ENCODE assay signal across 17 mouse cellular contexts in genomic region chr6:91530673-91531072, GRCm38 (mm10).
"Had no signal": no experiment of that assay in that cellular context is flagged by ENCODE, and none has a peak within 500 bp of the region (broad histone marks: within the 10 kb centered on the region; RNA-seq: fewer than 3 reads in every experiment).

No protein-coding gene starts in this region.

- H3K27ac ChIP-seq: neural tube, embryonic 12.5 days; neural tube, embryonic 13.5 days; neural tube, embryonic 15.5 days; stomach, embryonic 15.5 days; stomach, postnatal 0 days had no signal

- H3K4me3 ChIP-seq: neural tube, embryonic 12.5 days; neural tube, embryonic 13.5 days; neural tube, embryonic 15.5 days; stomach, embryonic 15.5 days had no signal

- DNase-seq: retina, postnatal 1 day; right cerebral cortex, adult 18-20 months; right cerebral cortex, postnatal 14 days; right cerebral cortex, postnatal 25 days; right cerebral cortex, postnatal 4 days; spleen, adult 18-20 months; thymus, adult 18-20 months; thymus, adult 2 months; thymus, postnatal 14 days; thymus, postnatal 25 days; thymus, postnatal 36 days; thymus, postnatal 4 days had no signal
